Mouse (Mus musculus): ENCODE results near the gene Pygm. TPM values are rescaled to one million over a fixed set of nuclear protein-coding genes. Genes with fewer than 3 reads are reported as not detected.

Gene Pygm
- 2.2 and 4.6 TPM in 2 replicates for total RNA-seq (2015; ENCODE audit: low replicate concordance)
- total RNA-seq (2017; ENCODE audit: low replicate concordance) = 0.64 and 2.6 TPM in 2 replicates

- no peak for ATAC-seq (replicated peaks; ENCODE audit: low FRiP score, poor library complexity, severe bottlenecking)
Measured at GRCm38 (mm10) chr19:6384128-6384527, at the start of gene Pygm. Gene Pygm, plus strand, starts transcription at chr19:6384399.

GRCm38 (mm10) chr19:6334673-6335457 is 49.3 kb upstream of the Pygm start, which contains the start of gene Men1:
Gene Men1, plus strand, starts transcription at chr19:6334979.
- peak; percentile 90 for ATAC-seq (replicated peaks; ENCODE audit: low FRiP score, poor library complexity, severe bottlenecking)

GRCm38 (mm10) chr19:6335458-6335827 is 48.8 kb upstream of the Pygm start:
- peak; percentile 28; the same call in 1 of the 2 replicates for ATAC-seq (replicated peaks; ENCODE audit: low FRiP score, poor library complexity, severe bottlenecking)

GRCm38 (mm10) chr19:6336920-6337319 is 47.3 kb upstream of the Pygm start:
- no peak for ATAC-seq (replicated peaks; ENCODE audit: low FRiP score, poor library complexity, severe bottlenecking)

- ATAC-seq (replicated peaks; ENCODE audit: low FRiP score, poor library complexity, severe bottlenecking) = no peak
Measured at GRCm38 (mm10) chr19:6338171-6338570, 46.0 kb upstream of the Pygm start.

GRCm38 (mm10) chr19:6338716-6339115 is 45.5 kb upstream of the Pygm start:
- no peak for ATAC-seq (replicated peaks; ENCODE audit: low FRiP score, poor library complexity, severe bottlenecking)

- no peak for ATAC-seq (replicated peaks; ENCODE audit: low FRiP score, poor library complexity, severe bottlenecking)
Measured at GRCm38 (mm10) chr19:6339191-6339590, 45.0 kb upstream of the Pygm start.

- peak; percentile 55 for ATAC-seq (replicated peaks; ENCODE audit: low FRiP score, poor library complexity, severe bottlenecking)
Measured at GRCm38 (mm10) chr19:6339890-6340504, 44.2 kb upstream of the Pygm start.

- peak; percentile 81 for ATAC-seq (replicated peaks; ENCODE audit: low FRiP score, poor library complexity, severe bottlenecking)
Measured at GRCm38 (mm10) chr19:6340524-6341452, 43.4 kb upstream of the Pygm start, which contains the start of gene Map4k2. Gene Map4k2, plus strand, starts transcription at chr19:6341135.

- ATAC-seq (replicated peaks; ENCODE audit: low FRiP score, poor library complexity, severe bottlenecking) = no peak
Measured at GRCm38 (mm10) chr19:6341453-6342077, 42.6 kb upstream of the Pygm start.

- no peak for ATAC-seq (replicated peaks; ENCODE audit: low FRiP score, poor library complexity, severe bottlenecking)
Measured at GRCm38 (mm10) chr19:6342276-6342933, 41.8 kb upstream of the Pygm start.

- no peak for ATAC-seq (replicated peaks; ENCODE audit: low FRiP score, poor library complexity, severe bottlenecking)
Measured at GRCm38 (mm10) chr19:6343066-6343925, 40.9 kb upstream of the Pygm start.

GRCm38 (mm10) chr19:6343996-6344395 is 40.2 kb upstream of the Pygm start:
- no peak for ATAC-seq (replicated peaks; ENCODE audit: low FRiP score, poor library complexity, severe bottlenecking)

- no peak for ATAC-seq (replicated peaks; ENCODE audit: low FRiP score, poor library complexity, severe bottlenecking)
Measured at GRCm38 (mm10) chr19:6346023-6346422, 38.2 kb upstream of the Pygm start.

GRCm38 (mm10) chr19:6346661-6347060 is 37.5 kb upstream of the Pygm start:
- ATAC-seq (replicated peaks; ENCODE audit: low FRiP score, poor library complexity, severe bottlenecking) = no peak

- no peak for ATAC-seq (replicated peaks; ENCODE audit: low FRiP score, poor library complexity, severe bottlenecking)
Measured at GRCm38 (mm10) chr19:6347615-6348014, 36.6 kb upstream of the Pygm start.

GRCm38 (mm10) chr19:6348717-6349116 is 35.5 kb upstream of the Pygm start:
- ATAC-seq (replicated peaks; ENCODE audit: low FRiP score, poor library complexity, severe bottlenecking) = no peak
